Mouse (Mus musculus) left cerebral cortex, adult 18-20 months (tissue): ENCODE measurements at regions not wholly inside any gene's neighbourhood (a gene's known extent, or its start where the extent isn't known, plus 50 kb on each side); places are given as distances from the start of the nearest gene placed in this dataset.

Experiments used
- DNase-seq, 2 experiments: peaks; one replicate each; pipeline ENCODE4 v3.0.0; 2021 to 2022; ENCODE audit warnings: low spot score in 2 of 2, mixed read lengths in 1 of 2

DNA sequence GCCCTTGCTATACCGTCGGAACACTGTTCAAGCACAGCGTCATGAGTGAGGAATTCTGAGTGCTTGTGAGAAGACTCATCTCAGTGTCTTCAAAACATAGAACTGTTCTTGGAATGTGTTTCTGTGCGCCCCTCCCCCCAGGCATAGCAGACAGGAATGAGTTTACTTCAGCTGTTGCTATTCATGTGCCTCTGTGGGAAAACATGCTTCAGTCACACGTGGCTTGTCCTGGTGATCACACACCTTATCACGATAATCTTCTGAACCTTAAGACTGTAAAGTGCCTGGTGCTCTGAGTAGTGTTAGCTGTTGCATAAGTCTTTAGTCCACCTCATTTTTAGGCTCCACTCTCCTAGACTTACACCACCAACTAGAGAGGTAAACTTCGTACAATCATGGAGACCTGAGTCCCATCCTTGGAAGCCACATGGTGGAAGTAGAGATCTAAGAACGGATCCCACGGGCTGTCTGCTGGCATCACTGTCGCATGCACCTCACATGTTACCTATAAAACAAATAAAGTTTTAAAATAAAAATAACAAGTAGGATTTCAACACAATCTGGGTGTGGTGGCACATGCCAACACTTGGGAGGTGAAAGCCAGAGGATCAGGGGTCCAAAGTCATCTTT is 1143.8 kb downstream of the 4930447A16Rik start:
- DNase-seq, result no peak

GRCm38 (mm10) chr15:38570144-38570543 is 1144.8 kb downstream of the 4930447A16Rik start:
- DNase-seq, result no peak

GRCm38 (mm10) chr15:38570735-38571134 is 1145.4 kb downstream of the 4930447A16Rik start:
- DNase-seq, result no peak

- no peak for DNase-seq
Measured at GRCm38 (mm10) chr15:38572652-38573051, 1147.3 kb downstream of the 4930447A16Rik start.

GRCm38 (mm10) chr15:38574447-38574846 is 1149.1 kb downstream of the 4930447A16Rik start:
- no peak for DNase-seq

DNA sequence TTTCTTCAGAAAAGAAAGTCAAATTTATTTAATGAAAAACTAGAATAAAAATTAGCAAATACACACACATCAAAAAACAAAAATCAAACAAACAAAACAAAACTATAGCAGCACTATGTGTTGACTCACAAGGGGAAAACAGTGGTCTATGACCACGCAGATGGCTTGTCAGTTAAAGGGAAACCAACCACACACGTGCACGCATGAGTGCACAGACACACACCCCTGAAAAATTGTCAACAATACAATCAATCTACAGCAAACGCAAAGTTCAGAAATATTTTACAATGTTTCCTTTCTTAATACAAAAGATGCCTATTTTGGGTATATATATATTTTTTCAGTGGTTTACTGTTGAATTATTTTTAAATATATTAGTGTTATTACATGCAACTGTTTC is 1149.9 kb downstream of the 4930447A16Rik start:
- DNase-seq, result no peak

- DNase-seq, result no peak
Measured at GRCm38 (mm10) chr15:38577691-38578090, 1152.3 kb downstream of the 4930447A16Rik start.

- no peak for DNase-seq
Measured at GRCm38 (mm10) chr15:38579481-38579880, 1154.1 kb downstream of the 4930447A16Rik start.

DNA sequence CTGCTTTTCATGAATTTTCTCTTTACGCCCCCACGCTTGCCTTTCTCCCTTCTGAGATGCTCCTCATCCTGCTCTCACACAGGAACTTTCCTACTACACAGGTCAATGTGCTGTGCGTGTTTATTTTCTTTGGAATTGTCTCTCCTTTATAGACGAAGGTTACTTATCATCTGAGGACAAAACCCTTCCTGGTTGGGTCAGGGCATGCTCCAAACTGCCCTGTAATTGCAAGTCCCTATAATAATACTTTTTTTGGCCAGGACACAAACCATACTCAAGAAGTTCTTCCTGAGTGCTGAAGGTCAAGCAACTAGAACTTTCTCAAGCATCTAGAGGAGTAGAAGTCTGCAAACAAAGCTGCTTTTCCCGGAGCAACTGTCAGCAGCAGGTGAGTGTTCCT is 1158.1 kb downstream of the 4930447A16Rik start:
- no peak for DNase-seq

DNA sequence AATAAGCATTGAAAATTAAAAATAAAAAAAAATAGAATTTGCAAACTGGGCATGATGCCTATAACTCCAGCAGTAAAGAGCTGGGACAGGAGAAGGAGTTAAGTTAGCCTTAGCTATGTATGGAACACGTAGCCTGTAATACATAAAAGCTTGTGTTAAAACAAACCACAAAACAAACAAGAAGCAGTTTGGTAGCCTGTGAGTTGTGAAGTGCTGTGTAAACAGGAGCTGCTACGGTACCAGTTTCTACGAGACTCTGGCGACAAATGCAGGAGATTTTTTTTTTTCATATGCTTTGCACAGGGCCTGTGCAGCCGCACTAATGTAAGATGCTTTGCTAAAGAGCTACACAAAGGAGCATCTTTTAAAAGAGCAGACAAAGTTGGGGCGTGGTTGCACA is 1159.1 kb downstream of the 4930447A16Rik start:
- no peak for DNase-seq

DNA sequence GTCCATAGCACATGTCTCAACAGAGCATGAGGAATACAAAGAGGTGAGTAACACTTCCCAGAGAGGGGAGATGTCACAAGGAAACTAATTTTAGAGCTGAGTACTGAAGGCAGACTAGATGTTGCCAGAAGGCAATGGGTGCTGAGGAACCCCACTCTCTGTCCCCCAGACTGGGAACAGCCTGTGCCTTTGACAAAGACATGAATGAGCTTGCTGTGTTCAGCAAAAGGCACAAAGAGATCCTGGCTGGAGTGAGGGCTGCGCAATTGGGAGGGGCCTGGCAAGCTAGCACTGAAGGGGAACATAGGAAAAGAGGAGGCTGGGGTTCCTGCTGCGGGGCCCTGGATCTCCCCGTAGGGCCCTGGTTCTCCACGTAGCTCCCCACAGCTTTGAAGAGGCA is 1160.3 kb downstream of the 4930447A16Rik start:
- DNase-seq, result peak; percentile 53 to 62

GRCm38 (mm10) chr15:38586594-38586993 is 1161.2 kb downstream of the 4930447A16Rik start:
- no peak for DNase-seq

DNA sequence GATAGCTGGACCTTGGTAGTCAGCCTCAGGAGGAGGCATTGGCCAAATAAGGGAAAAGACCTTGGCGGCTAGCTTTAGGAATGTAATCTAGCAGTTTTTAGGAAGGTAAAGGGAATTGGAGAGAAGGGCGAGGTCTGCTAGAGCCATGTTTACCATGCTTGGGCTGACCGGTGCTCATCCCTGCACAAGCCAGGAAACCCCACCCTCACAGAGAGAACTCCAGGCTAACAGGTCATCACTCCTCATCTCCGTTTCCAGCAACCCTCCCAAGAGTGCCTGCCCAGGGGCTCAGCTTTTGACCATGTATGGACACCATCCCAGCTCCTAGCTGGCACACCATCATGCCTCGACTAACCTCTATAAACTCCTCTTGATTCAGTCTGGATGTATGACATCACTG is 1162.9 kb downstream of the 4930447A16Rik start:
- DNase-seq, result no peak

DNA sequence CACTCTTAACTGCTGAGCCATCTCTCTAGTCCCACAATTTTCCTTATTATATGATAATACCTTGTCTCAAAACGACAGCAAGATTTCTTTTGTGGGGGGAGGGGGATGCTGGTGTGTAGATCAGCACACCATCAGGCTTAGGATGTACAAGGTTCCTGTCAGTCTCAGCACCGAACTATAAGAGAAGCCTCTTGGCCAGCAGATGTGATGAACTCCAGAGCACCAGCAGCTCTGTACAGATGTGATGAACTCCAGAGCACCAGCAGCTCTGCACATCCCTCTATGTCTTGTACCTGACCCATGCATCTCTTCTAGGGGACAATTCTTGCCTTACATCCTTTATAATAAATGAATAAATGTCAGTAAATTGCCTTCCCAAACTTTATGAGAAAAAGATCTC is 1163.7 kb downstream of the 4930447A16Rik start:
- DNase-seq, result no peak

GRCm38 (mm10) chr15:38589675-38590074 is 1164.3 kb downstream of the 4930447A16Rik start:
- DNase-seq, result no peak

- DNase-seq, result no peak
Measured at GRCm38 (mm10) chr15:38594095-38594494, 1168.7 kb downstream of the 4930447A16Rik start.

- no peak for DNase-seq
Measured at GRCm38 (mm10) chr15:38594747-38595146, 1169.4 kb downstream of the 4930447A16Rik start.

DNA sequence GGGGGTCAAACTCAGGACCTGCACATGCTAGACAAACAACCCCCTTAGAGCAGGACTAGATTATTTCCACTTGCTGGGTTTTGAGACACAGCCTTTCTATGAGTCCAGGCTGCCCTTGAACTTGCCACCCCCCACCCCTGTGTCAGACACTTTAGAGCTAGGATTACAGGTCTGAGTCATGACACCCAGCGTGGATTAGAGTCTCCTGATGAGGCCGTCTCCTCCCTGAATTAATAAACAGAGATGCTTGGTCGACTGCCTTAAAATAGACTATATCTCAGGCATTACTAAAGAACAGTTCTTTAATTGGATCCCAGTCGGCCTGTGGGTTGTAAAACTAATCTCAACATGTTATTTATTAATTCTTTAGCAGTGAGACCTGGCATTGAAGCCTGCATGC is 1170.5 kb downstream of the 4930447A16Rik start:
- no peak for DNase-seq

DNA sequence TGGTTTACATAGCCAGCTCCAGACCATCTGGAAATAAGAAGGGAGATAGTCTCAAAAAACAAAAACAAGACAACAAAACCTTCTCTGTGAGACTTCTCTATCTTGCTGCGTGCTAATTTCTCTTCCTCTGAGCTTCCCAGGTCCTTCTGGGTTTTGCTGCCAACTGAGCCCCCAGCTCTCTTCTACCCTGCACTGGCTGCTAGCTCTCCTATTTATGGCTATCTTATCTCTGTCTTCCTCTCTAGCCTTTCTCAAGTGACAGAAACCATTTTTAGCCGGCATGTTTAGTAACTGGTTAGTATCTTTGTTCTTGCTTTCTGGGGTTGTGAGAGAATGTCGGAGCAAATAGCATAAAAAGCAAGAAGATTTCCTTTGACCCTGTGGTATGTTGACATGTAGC is 1172.1 kb downstream of the 4930447A16Rik start:
- DNase-seq, result no peak

DNA sequence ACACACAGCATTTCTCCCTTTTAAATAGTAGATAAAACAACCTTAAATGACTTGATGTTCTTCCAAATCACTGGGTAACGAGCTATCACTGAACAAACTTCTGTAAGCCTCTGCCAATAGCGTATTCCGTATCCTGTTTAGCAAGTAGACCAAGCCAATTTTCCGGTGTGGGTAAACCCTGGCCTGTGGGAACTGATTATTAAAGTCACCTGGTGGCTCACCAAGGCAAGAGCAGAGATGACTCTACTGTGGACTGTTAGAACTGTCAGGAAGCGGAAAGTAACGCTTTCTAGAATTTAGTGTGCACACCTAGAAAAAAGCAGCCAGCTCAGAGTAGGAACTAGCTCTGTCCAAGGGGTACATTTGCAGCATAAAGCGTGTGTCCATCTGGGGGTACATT is 1176.1 kb downstream of the 4930447A16Rik start:
- DNase-seq, result no peak

DNA sequence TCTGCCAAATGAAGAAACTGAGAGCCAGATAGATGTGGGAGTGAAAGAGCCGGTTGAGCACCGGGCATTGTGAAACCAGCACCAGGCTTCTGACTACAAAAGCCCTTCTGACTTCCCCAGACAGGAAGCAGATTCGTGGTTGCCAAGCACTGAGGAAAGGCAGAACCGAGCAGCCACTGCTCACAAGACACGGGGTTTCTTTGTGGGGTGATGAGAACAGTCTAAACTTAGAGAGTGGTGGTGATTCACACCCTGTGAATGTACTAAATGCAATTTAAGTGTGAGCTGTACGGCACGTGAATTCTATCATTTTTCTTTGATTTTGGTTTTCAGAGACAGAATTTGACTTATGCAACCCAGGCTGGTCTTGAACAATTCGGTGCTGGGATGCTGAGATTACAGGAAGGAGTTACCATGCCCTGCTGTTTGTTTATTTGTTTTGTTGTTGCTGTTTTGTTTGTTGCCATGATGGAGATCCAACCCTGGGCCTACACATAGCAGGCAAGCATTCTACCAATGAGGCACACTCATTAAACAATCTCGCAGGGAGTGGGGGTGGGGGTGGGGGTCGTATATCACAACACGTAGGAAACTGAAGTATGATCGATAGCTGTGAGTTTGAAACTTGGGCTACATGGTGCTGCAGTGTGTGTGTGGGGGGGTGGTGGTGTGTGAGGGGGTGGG is 1177.0 kb downstream of the 4930447A16Rik start:
- DNase-seq, result peak; percentile 42 to 57

- DNase-seq, result no peak
Measured at GRCm38 (mm10) chr15:38603918-38604317, 1178.6 kb downstream of the 4930447A16Rik start.

DNA sequence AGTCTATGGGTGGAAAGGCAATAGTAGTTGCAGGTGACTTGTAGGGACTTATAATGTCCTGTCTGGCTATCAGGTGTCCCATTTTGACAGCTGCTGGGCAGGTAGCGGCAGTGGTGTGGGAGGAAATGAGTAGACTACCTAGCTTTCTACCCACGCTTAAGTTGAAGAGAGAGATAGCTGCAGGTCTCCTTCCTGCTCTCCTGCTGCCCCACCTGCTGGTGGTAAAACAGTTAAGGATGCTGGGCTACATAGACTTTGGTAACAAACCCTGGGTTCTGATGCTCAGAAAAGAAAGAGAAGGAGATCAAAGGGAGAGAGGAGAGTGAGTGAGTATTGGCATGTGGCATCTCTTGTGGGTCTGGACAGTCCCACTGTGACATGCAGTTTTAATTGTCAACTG is 1182.0 kb downstream of the 4930447A16Rik start:
- DNase-seq, result no peak
